ENCODE assay signal across 1 mouse cellular context in the genomic region with DNA sequence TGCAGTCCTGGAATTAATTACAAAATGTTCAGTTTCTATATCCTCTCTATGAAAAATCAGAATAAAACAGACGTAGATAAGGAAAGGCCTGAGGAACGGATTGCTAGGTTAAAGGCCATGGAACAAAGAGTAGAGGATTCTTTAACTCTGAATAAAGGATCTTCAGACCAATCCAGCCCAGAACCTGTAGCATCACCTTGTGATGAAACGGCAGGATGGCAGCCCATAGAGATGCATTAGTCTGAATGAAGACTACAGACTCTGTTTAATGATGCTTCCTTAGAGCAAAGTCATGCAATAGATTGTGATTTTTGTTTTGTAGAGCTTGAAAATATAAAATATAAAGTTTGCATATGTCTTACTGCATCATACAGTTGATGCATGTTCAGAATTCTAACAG.
TF ChIP-seq lines count a peak whose summit lies in the region.

No protein-coding gene starts in this region.

TF ChIP-seq in CH12.LX, 34 proteins besides CTCF, POLR2A, EP300 and RAD21:
- TF ChIP-seq MAX (IDR thresholded peaks at IDR 0.05; ENCODE audit: low read length) (no peak), SMC3 (IDR thresholded peaks at IDR 0.05; ENCODE audit: low read depth, low read length) (peak; percentile 56)
